Mouse (Mus musculus) ES-E14 (cell line): ENCODE data around the gene Fancc. TPM values are rescaled to one million over a fixed set of nuclear protein-coding genes. Genes with fewer than 3 reads are reported as not detected.

Experiments
- DNase-seq: peaks from one replicate; pipeline ENCODE4 v3.0.0-alpha.2; 2013; ENCODE audit warnings: low read depth, low spot score
- H3K27ac ChIP-seq: 2 replicates; pipeline ENCODE4 v1.5.1; 2012; ENCODE audit warnings: low read depth, mild to moderate bottlenecking, low read length, moderate library complexity, mixed read lengths; ENCODE audit not compliant: poor library complexity, insufficient read depth, severe bottlenecking
- H3K36me3 ChIP-seq: 2 replicates; pipeline ENCODE4 v1.6.1; 2012; ENCODE audit warnings: mild to moderate bottlenecking, low read length, moderate library complexity, mixed read lengths; ENCODE audit not compliant: control insufficient read depth, poor library complexity, insufficient read depth, severe bottlenecking
- H3K4me1 ChIP-seq, 2 experiments: fragments of 150-350 bp in 1 of 2; sonication (generic) in 1 of 2; 2 replicates each; pipeline ENCODE4 v1.6.1; 2012; ENCODE audit warnings: low read length in 2 of 2, mild to moderate bottlenecking in 1 of 2, mixed read lengths in 1 of 2; ENCODE audit not compliant: control insufficient read depth in 2 of 2, insufficient read depth in 2 of 2, poor library complexity in 1 of 2
- H3K4me3 ChIP-seq, 2 experiments: fragments of 150-350 bp in 1 of 2; sonication (generic) in 1 of 2; 2 replicates each; pipeline ENCODE4 v1.5.1; 2012; ENCODE audit warnings: low read length in 2 of 2, low read depth in 1 of 2, mild to moderate bottlenecking in 1 of 2, mixed read lengths in 1 of 2; ENCODE audit not compliant: insufficient read depth in 1 of 2, poor library complexity in 1 of 2, severe bottlenecking in 1 of 2
- H3K9ac ChIP-seq: 2 replicates; pipeline ENCODE4 v1.6.1; 2012; ENCODE audit warnings: low read depth, mild to moderate bottlenecking, low read length, mixed read lengths; ENCODE audit not compliant: poor library complexity, insufficient read depth, severe bottlenecking
- H3K9me3 ChIP-seq: fragments of 150-350 bp; sonication (generic); 2 replicates; pipeline ENCODE4 v1.6.1; 2012; ENCODE audit warnings: low read depth, mild to moderate bottlenecking, low read length; ENCODE audit not compliant: control insufficient read depth, insufficient read depth
- CHD2 ChIP-seq: IDR thresholded peaks from 2 replicates; pipeline ENCODE4 v1.6.1; 2014; ENCODE audit warnings: mild to moderate bottlenecking, low read depth, low read length, inconsistent platforms
- HCFC1 ChIP-seq: IDR thresholded peaks from 2 replicates; pipeline ENCODE4 v1.6.1; 2012; ENCODE audit warnings: low read length, inconsistent platforms, borderline replicate concordance; ENCODE audit not compliant: insufficient read depth
- MAFK ChIP-seq: IDR thresholded peaks from 2 replicates; pipeline ENCODE4 v1.6.1; 2014; ENCODE audit warnings: mild to moderate bottlenecking, low read depth, low read length, inconsistent platforms; ENCODE audit not compliant: insufficient read depth
- ZC3H11A ChIP-seq: IDR thresholded peaks from 2 replicates; pipeline ENCODE4 v1.6.1; 2012; ENCODE audit warnings: low read depth, mild to moderate bottlenecking, inconsistent platforms, low read length, borderline replicate concordance
- ZNF384 ChIP-seq: IDR thresholded peaks from 2 replicates; pipeline ENCODE4 v1.6.1; 2012; ENCODE audit warnings: low read depth, low read length, inconsistent platforms
- in situ Hi-C, 2 experiments: fragments of 600-800 bp; cut with MboI; formaldehyde crosslinking; loops; one replicate each; pipeline ENCODE4 v1.15.1; 2025; ENCODE audit warnings: low sequenced_read_pairs in 2 of 2, inconsistent platforms in 1 of 2; ENCODE audit not compliant: unreplicated experiment in 2 of 2
- total RNA-seq: library from RNA; depleted of rRNA; stranded (reverse); fragments of 300-350 nt; gene quantifications from 2 replicates; pipeline ENCODE4 v1.2.3, GENCODE M21; 2012

The Fancc gene
- total RNA-seq, 1 experiment, result 9.4 TPM

DNA sequence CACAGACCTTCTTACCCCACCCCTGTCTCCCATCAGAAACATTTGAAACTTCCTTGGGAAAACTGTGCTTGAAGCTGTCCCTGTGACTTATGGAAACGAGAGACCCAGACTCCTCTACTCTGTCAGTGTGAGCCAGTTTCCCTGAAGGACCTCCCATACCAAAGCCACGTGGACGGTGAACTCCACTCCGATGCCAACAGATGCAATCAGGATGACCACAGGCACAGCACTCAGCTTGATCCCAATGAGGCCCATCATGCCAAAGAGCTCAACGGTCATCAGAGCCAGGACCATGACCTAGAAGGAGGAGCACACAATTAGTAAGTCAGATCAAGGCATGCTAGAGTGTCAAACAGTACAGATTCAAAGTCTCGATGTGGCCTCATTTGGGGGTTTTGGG, 23.0 kb upstream of the Fancc start:
- H3K36me3 ChIP-seq, result peaks cover 55% of the 10 kb centered on the region

DNA sequence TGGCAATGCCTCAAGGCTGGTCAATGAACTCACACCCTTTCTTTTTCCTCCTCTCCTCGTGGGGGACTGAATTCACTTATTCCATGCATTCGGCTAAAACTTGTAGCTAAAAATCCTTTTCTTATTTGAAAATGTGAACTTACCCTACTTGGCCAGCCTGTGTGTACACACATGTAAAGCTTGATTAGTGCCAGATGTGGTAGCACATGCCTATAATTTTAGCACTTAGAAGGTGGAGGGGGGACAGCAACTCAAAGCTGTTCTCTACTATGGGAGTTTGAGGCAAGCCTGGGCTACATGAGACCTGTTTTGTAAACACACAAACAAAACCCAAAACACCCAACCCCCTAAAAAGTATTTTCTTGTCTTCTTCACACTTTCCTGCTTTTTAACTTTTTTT, 19.5 kb upstream of the Fancc start:
- no peak for DNase-seq
- Histone ChIP-seq H3K4me1 (peaks cover 3 to 9% of the 10 kb centered on the region in 2 experiments), H3K36me3 (peaks cover 61% of the 10 kb centered on the region), H3K9me3 (no peaks in the 10 kb centered on the region), H3K27ac (no peak overlapping the region), H3K9ac (no peak overlapping the region), H3K4me3 (no peak overlapping the region)
- in situ Hi-C loops, result no loop called here
- TF ChIP-seq HCFC1 (no peak), MAFK (no peak)

More for the DNA sequence above, 23.0 kb upstream of the Fancc start:
- Histone ChIP-seq H3K27ac (no peak overlapping the region), H3K4me1 (peaks cover 2 to 3% of the 10 kb centered on the region in 2 experiments; a peak in 3 of 4 replicates), H3K9me3 (no peaks in the 10 kb centered on the region), H3K9ac (no peak overlapping the region), H3K4me3 (no peak overlapping the region)
- DNase-seq, result no peak
- in situ Hi-C loops, result no loop called here
- no peak for TF ChIP-seq MAFK
- no peak for TF ChIP-seq HCFC1
- no peak for TF ChIP-seq ZNF384
- no peak for TF ChIP-seq ZC3H11A
- TF ChIP-seq CHD2, result no peak

DNA sequence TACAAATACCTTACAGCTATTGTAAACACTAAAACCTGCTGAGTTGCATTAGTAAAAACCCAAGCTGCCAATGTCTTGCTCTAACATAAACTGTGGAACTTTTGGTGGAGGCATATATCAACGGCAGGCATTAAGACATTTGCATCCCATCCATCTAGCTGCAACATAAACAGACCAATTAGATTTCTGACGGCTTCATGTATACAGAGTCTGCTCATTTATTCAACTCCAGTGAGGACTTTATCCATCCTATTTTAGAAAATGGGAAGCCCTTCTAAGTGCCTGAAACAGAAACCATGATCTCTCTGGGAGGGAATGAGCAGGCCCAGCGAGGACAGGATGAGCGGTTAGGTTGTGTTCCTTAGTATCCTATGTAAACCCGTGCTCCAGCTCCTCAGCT, 18.5 kb upstream of the Fancc start:
- Histone ChIP-seq H3K4me3 (no peak overlapping the region), H3K4me1 (peaks cover 4 to 10% of the 10 kb centered on the region in 2 experiments), H3K9ac (no peak overlapping the region), H3K9me3 (no peaks in the 10 kb centered on the region), H3K36me3 (peaks cover 61% of the 10 kb centered on the region), H3K27ac (no peak overlapping the region)
- TF ChIP-seq MAFK (no peak), CHD2 (no peak)
- no peak for DNase-seq
- in situ Hi-C loops, result no loop called here

DNA sequence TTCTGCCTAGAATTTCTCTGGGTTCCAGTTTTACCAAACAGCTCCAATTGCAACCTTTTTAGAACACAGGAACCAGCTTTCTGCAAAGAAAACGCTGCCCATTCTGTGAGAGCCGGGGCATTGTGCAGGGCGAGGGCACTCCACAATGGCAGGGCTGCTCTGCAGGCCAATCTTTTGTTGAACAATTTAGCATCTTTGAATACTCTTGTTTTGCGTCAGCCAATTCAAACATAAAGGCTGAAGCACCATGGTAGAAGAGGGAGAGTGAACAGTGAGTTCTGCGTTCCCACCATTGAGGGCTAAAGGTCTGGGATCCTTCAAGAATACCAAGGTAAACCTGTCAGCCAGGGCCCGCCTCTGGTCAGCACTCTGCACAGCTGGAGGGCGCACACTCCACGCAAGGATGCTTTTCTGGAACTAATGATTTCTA, 17.9 kb upstream of the Fancc start:
- H3K9ac ChIP-seq, result no peak overlapping the region
- no peak overlapping the region for H3K4me3 ChIP-seq
- no peak overlapping the region for H3K27ac ChIP-seq
- H3K36me3 ChIP-seq, result peaks cover 60% of the 10 kb centered on the region
- TF ChIP-seq CHD2 (no peak), ZNF384 (no peak), MAFK (no peak), HCFC1 (no peak), ZC3H11A (no peak)
- DNase-seq, result no peak
- in situ Hi-C loops, result no loop called here
- no peaks in the 10 kb centered on the region for H3K9me3 ChIP-seq
- peaks cover 4 to 10% of the 10 kb centered on the region in 2 experiments for H3K4me1 ChIP-seq

DNA sequence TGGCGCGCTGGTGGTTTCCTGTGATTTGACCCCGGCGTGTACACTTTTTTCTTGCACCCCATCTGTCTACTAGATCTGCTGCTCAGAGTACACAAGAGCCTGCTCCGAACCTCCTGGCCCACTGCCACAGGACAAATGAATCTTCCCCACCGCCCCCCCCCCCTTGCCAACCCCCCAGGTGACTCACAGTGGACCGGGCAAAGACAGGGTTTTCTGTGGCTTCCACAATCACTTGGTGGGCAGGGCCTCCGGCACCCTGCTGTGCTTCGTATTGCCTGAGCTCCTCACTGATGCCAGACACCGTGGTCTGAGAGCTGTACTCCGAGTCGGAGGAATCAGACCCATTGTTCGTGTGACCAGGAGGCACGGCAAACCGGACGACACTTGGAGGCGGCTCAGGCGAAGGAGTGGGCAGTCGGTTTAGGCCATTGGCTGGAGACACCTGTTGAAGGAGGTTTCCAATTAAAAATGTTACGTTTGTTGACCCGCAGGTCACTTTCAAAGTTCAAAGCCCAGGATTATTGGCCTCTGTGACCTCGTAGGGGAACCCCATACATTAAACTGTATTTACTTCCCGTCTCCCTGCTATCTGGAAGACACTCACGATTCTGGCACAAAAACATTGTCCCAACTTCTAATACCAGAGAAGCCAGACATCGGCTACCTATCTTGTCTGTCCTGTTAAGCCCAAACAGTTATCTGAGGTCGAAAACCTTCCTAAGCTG, 16.5 kb upstream of the Fancc start:
- H3K9me3 ChIP-seq, result no peaks in the 10 kb centered on the region
- H3K9ac ChIP-seq, result no peak overlapping the region
- in situ Hi-C loops, result no loop called here
- H3K4me1 ChIP-seq, result peaks cover 4 to 10% of the 10 kb centered on the region in 2 experiments
- peak overlapping the region; percentile 2; the same call in 1 of the 2 replicates for H3K27ac ChIP-seq
- no peak for TF ChIP-seq ZC3H11A
- no peak for TF ChIP-seq CHD2
- no peak for TF ChIP-seq HCFC1
- TF ChIP-seq ZNF384, result no peak
- no peak for TF ChIP-seq MAFK
- H3K4me3 ChIP-seq, result no peak overlapping the region
- H3K36me3 ChIP-seq, result peaks cover 53% of the 10 kb centered on the region
- peak; percentile 29 for DNase-seq
